In genomic region chr7:141432741-141433516, GRCm38 (mm10) we compare ENCODE assay signal across 9 mouse cellular contexts. TPM values are rescaled to one million over a fixed set of nuclear protein-coding genes. Genes with fewer than 3 reads are reported as not detected.
DNase-seq lines count a peak whose midpoint lies in the region; ATAC-seq and TF ChIP-seq lines count a peak whose summit lies in the region.
"Had no signal": no experiment of that assay in that cellular context is flagged by ENCODE, and none has a peak within 500 bp of the region (broad histone marks: within the 10 kb centered on the region; RNA-seq: fewer than 3 reads in every experiment).

No protein-coding gene starts in this region.

- 87% methylated on average over 6 of the region's 6 CpGs for WGBS in midbrain, embryonic 14.5 days

- intact Hi-C loops in left cerebral cortex, adult 2 months (cut with DNase I): no loop called here
- intact Hi-C loops in heart, postnatal 10 days (cut with DNase I): no loop called here

- DNase-seq in left cerebral cortex, adult 2 months (ENCODE audit: extremely low spot score in 1 of 2, low spot score in 2 of 2): no peak
- DNase-seq in left cerebral cortex, adult 9 months (ENCODE audit: low spot score in 2 of 2): no peak
- DNase-seq in cerebellum, adult 18-20 months: peak; percentile 93 to 97
- peak; percentile 83 for DNase-seq in heart, postnatal 10 days
- no peak for DNase-seq in midbrain, embryonic 14.5 days
- DNase-seq in layer of hippocampus, postnatal 14 days (ENCODE audit: low spot score in 2 of 2): no peak
- no peak for DNase-seq in lung, postnatal 14 days
- DNase-seq in embryo, embryonic 9.5 days (ENCODE audit: extremely low spot score): no peak

- peaks cover 38% of the 10 kb centered on the region for H3K4me1 ChIP-seq in midbrain, embryonic 14.5 days (ENCODE audit: control insufficient read depth, insufficient read depth, low read length)

- no peaks in the 10 kb centered on the region for H3K27me3 ChIP-seq in midbrain, embryonic 14.5 days (ENCODE audit: control insufficient read depth, insufficient read depth, low read length)
- H3K27me3 ChIP-seq: limb, embryonic 15.5 days had no signal

- peak overlapping the region; percentile 53 for H3K9ac ChIP-seq in midbrain, embryonic 14.5 days (replicated peaks; ENCODE audit: low read length)
- H3K9ac ChIP-seq: limb, embryonic 15.5 days had no signal

- no peaks in the 10 kb centered on the region for H3K9me3 ChIP-seq in midbrain, embryonic 14.5 days (ENCODE audit: control insufficient read depth, low read length)
- H3K9me3 ChIP-seq: limb, embryonic 15.5 days had no signal

- H3K36me3 ChIP-seq in midbrain, embryonic 14.5 days (ENCODE audit: control insufficient read depth, insufficient read depth, low read length): peaks cover 31% of the 10 kb centered on the region

- H3K27ac ChIP-seq in left cerebral cortex, adult 2 months: peak overlapping the region; percentile 87
- no peak overlapping the region for H3K27ac ChIP-seq in midbrain, embryonic 14.5 days (replicated peaks; ENCODE audit: low read depth, low read length)
- H3K27ac ChIP-seq: limb, embryonic 15.5 days had no signal

- TF ChIP-seq CTCF in left cerebral cortex, adult 2 months (IDR thresholded peaks at IDR 0.05): no peak; the same call in 1 of the 2 replicates

- H3K4me2 ChIP-seq in midbrain, embryonic 14.5 days (ENCODE audit: low read length): peak overlapping the region; percentile 91

- ATAC-seq in midbrain, embryonic 14.5 days (ENCODE audit: low FRiP score, low TSS enrichment): no peak

- H3K4me3 ChIP-seq in left cerebral cortex, adult 2 months: peak overlapping the region; percentile 62
- no peak overlapping the region for H3K4me3 ChIP-seq in midbrain, embryonic 14.5 days (replicated peaks; ENCODE audit: low read depth, low read length)

RNA-seq across cellular contexts. Expression of gene Cend1, which starts 3.6 kb away (rescaled TPM):
- 100 to 1,000 TPM; 279 to 288 TPM for total RNA-seq in left cerebral cortex, adult 2 months (2021)
- total RNA-seq in heart, postnatal 10 days (2021): 1 to 10 TPM; 1.6 TPM
- polyA plus RNA-seq in midbrain, embryonic 14.5 days (2014; fragmentation: Nextera tagmentation; extraction: Ambion mirVana): 25.7 and 79.2 TPM in 2 replicates
- total RNA-seq in layer of hippocampus, postnatal 14 days (2021): 100 to 1,000 TPM; 332 to 341 TPM

RNA-seq across cellular contexts. Expression of gene Slc25a22, which starts 4.8 kb away (rescaled TPM):
- 100 to 1,000 TPM; 253 to 262 TPM for total RNA-seq in left cerebral cortex, adult 2 months (2021)
- 10 to 100 TPM; 53.3 to 59.8 TPM for total RNA-seq in heart, postnatal 10 days (2021)
- 82.9 and 84.3 TPM in 2 replicates for polyA plus RNA-seq in midbrain, embryonic 14.5 days (2014; fragmentation: Nextera tagmentation; extraction: Ambion mirVana)
- 100 to 1,000 TPM; 366 to 390 TPM for total RNA-seq in layer of hippocampus, postnatal 14 days (2021)

RNA-seq across cellular contexts. Expression of gene Pidd1, which starts 10.9 kb away (rescaled TPM):
- 1 to 10 TPM in 1 of 2 experiments, under 1 TPM in 1; 0.93 to 1.2 TPM for total RNA-seq in left cerebral cortex, adult 2 months (2021)
- 1 to 10 TPM; 2.3 to 3.5 TPM for total RNA-seq in heart, postnatal 10 days (2021)
- polyA plus RNA-seq in midbrain, embryonic 14.5 days (2014; fragmentation: Nextera tagmentation; extraction: Ambion mirVana): 2.3 and 3.6 TPM in 2 replicates
- 1 to 10 TPM; 1.9 TPM for total RNA-seq in layer of hippocampus, postnatal 14 days (2021)

RNA-seq across cellular contexts. Expression of gene Rplp2, which starts 14.2 kb away (rescaled TPM):
- total RNA-seq in left cerebral cortex, adult 2 months (2021): 100 to 1,000 TPM; 552 to 567 TPM
- total RNA-seq in heart, postnatal 10 days (2021): 1,000 to 10,000 TPM; 1,065 to 1,124 TPM
- polyA plus RNA-seq in midbrain, embryonic 14.5 days (2014; fragmentation: Nextera tagmentation; extraction: Ambion mirVana): 772 and 804 TPM in 2 replicates
- total RNA-seq in layer of hippocampus, postnatal 14 days (2021): 100 to 1,000 TPM; 577 to 590 TPM

RNA-seq across cellular contexts. Expression of gene Gatd1, which starts 19.0 kb away (rescaled TPM):
- 10 to 100 TPM; 38.9 to 46.5 TPM for total RNA-seq in left cerebral cortex, adult 2 months (2021)
- total RNA-seq in heart, postnatal 10 days (2021): 10 to 100 TPM; 12.2 to 15.0 TPM
- polyA plus RNA-seq in midbrain, embryonic 14.5 days (2014; fragmentation: Nextera tagmentation; extraction: Ambion mirVana): 48.3 and 49.3 TPM in 2 replicates
- 10 to 100 TPM; 37.4 to 37.6 TPM for total RNA-seq in layer of hippocampus, postnatal 14 days (2021)

Comparison
In these comparisons a context has a peak if more than half of its experiments do, and no peak if none do; other contexts are left out.
1. DNase-seq: peak in cerebellum, adult 18-20 months (2 of 2) and heart, postnatal 10 days (2 of 2); none in left cerebral cortex, adult 2 months (0 of 2), left cerebral cortex, adult 9 months (0 of 2), midbrain, embryonic 14.5 days (single experiment), layer of hippocampus, postnatal 14 days (0 of 2), lung, postnatal 14 days (single experiment) and embryo, embryonic 9.5 days (single experiment).
2. RNA of gene Cend1, which starts 3.6 kb away (total RNA-seq): 332 to 341 TPM in layer of hippocampus, postnatal 14 days and 279 to 288 TPM in left cerebral cortex, adult 2 months; 1.6 TPM in heart, postnatal 10 days; every median in the first group is over 100 times any median in the second.
3. RNA of gene Slc25a22, which starts 4.8 kb away (total RNA-seq): 366 to 390 TPM in layer of hippocampus, postnatal 14 days and 253 to 262 TPM in left cerebral cortex, adult 2 months; 53.3 to 59.8 TPM in heart, postnatal 10 days; every median in the first group is over 4 times any median in the second.